Mouse (Mus musculus) CH12.LX (cell line): Measurements from ENCODE around the gene Qprt.
A peak's percentile ranks its signal among the peaks of the same experiment; 100 is the strongest.

Source experiments
- CTCF ChIP-seq, 2 experiments: IDR thresholded peaks in 1 of 2; conservative IDR thresholded peaks in 1 of 2; 2 replicates each; pipeline ENCODE4 v1.5.1; 2011 to 2012; ENCODE audit warnings: low read depth in 2 of 2, low read length in 2 of 2, improper control_type of control experiment in 1 of 2, inconsistent platforms in 1 of 2, mild to moderate bottlenecking in 1 of 2, moderate library complexity in 1 of 2
- ETS1 ChIP-seq: conservative IDR thresholded peaks from 2 replicates; pipeline ENCODE4 v1.6.1; 2012; ENCODE audit warnings: low read depth, mild to moderate bottlenecking, inconsistent platforms, low read length, improper control_type of control experiment, moderate library complexity
- POLR2A ChIP-seq: IDR thresholded peaks from 2 replicates; pipeline ENCODE4 v1.6.1; 2011; ENCODE audit warnings: low read depth, mild to moderate bottlenecking, improper control_type of control experiment, low read length
- RAD21 ChIP-seq: IDR thresholded peaks from 2 replicates; pipeline ENCODE4 v1.6.1; 2011; ENCODE audit warnings: low read depth, mild to moderate bottlenecking, low read length, improper control_type of control experiment, moderate library complexity
- RCOR1 ChIP-seq: conservative IDR thresholded peaks from 2 replicates; pipeline ENCODE4 v1.6.1; 2012; ENCODE audit warnings: low read depth, mild to moderate bottlenecking, inconsistent platforms, low read length, improper control_type of control experiment
- TBP ChIP-seq: conservative IDR thresholded peaks from 2 replicates; pipeline ENCODE4 v1.6.1; 2011; ENCODE audit warnings: low read depth, low read length, improper control_type of control experiment
- USF2 ChIP-seq: conservative IDR thresholded peaks from 2 replicates; pipeline ENCODE4 v1.6.1; 2011; ENCODE audit warnings: low read depth, low read length, improper control_type of control experiment
- ZNF384 ChIP-seq: IDR thresholded peaks from 2 replicates; pipeline ENCODE4 v1.6.1; 2012; ENCODE audit warnings: low read depth, low read length, improper control_type of control experiment, inconsistent platforms

- TF ChIP-seq ETS1 (peak; percentile 78), TBP (no peak), CTCF (conservative IDR thresholded peaks at IDR 0.05 in 1 of 2, IDR thresholded peaks at IDR 0.05 in 1 of 2; ENCODE audit: low read depth in 2 of 2, low read length in 2 of 2) (no peak), ZNF384 (peak; percentile 55; the same call in 1 of the 2 replicates), RAD21 (no peak), USF2 (no peak), RCOR1 (peak; percentile 60; the same call in 1 of the 2 replicates), POLR2A (no peak)
Measured at GRCm38 (mm10) chr7:127112921-127113597, 9.0 kb downstream of the Qprt start.
